Mouse (Mus musculus) heart, embryonic 10.5 days (tissue): ENCODE measurements around the gene Kdr. TPM values are rescaled to one million over a fixed set of nuclear protein-coding genes. Genes with fewer than 3 reads are reported as not detected.
A peak's percentile ranks its signal among the peaks of the same experiment; 100 is the strongest.

Source experiments
- DNase-seq: peaks from one replicate; pipeline ENCODE4 v3.0.0-alpha.2; 2017; ENCODE audit warnings: low spot score
- H3K27ac ChIP-seq: fragments of 300-500 bp; sonication (generic); 2 replicates; pipeline ENCODE4 v1.5.1; 2016; ENCODE audit warnings: mild to moderate bottlenecking
- H3K27me3 ChIP-seq: fragments of 300-500 bp; sonication (generic); 2 replicates; pipeline ENCODE4 v1.6.1; 2016; ENCODE audit warnings: mild to moderate bottlenecking; ENCODE audit not compliant: poor library complexity, insufficient read depth, severe bottlenecking
- H3K36me3 ChIP-seq: fragments of 300-500 bp; sonication (generic); 2 replicates; pipeline ENCODE4 v1.6.1; 2016; ENCODE audit warnings: mild to moderate bottlenecking, moderate library complexity
- H3K4me1 ChIP-seq: fragments of 300-500 bp; sonication (generic); 2 replicates; pipeline ENCODE4 v1.6.1; 2016; ENCODE audit warnings: mild to moderate bottlenecking
- H3K4me3 ChIP-seq: fragments of 300-500 bp; sonication (generic); 2 replicates; pipeline ENCODE4 v1.5.1; 2016; ENCODE audit warnings: mild to moderate bottlenecking, moderate library complexity
- H3K9me3 ChIP-seq: fragments of 300-500 bp; sonication (generic); 2 replicates; pipeline ENCODE4 v1.6.1; 2016; ENCODE audit warnings: mild to moderate bottlenecking, moderate library complexity
- WGBS: fragments of 180-500 bp; shearing (Covaris S2); methylation state at CpG from one replicate; pipeline ENCODE4 v1.1.7; 2016; 5-methylcytosine and 5-hydroxymethylcytosine counted together
- polyA plus RNA-seq: library from polyadenylated mRNA; unstranded; fragments of >200 nt; fragmentation: Nextera tagmentation; extraction: Ambion mirVana; gene quantifications from 2 replicates; pipeline ENCODE4 v1.2.1, GENCODE M21; 2016

The Kdr gene
- polyA plus RNA-seq, 1 experiment from 2014 or later = 36.7 TPM

DNA sequence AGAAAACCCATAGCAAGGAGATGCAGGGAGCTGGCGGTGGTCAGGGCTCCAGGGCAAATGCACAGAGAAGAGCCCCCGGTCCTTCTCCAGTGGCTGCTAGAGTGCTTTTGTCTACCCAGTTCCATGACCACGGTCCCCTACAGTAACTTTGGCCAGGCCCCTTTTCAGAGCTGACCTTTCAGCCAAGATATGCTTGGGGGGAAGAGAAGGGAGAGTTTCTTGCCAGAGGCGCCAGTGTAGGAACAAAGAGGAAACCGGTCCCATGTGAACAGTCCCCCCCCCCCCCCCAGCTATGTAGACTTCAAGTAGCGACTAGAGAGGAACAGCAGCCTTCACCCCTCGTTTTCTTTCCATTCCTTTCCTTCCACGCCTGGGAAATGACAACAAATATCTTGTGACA, 850 bp upstream of the Kdr start:
- Histone ChIP-seq H3K36me3 (no peaks in the 10 kb centered on the region), H3K27me3 (peaks cover 55% of the 10 kb centered on the region), H3K4me3 (peak overlapping the region; percentile 79), H3K27ac (peak overlapping the region; percentile 84), H3K4me1 (peaks cover 24% of the 10 kb centered on the region), H3K9me3 (no peaks in the 10 kb centered on the region)
- no peak for DNase-seq
- 5% methylated on average over 8 of the region's 8 CpGs for WGBS

- H3K36me3 ChIP-seq = 0 out of 2 replicates have a peak, but pooled peaks cover 6% of the 10 kb centered on the region
- H3K9me3 ChIP-seq = no peaks in the 10 kb centered on the region
- H3K4me3 ChIP-seq = peak overlapping the region; percentile 79
- WGBS = under 1% methylated on average over 54 of the region's 54 CpGs
- H3K27ac ChIP-seq = peak overlapping the region; percentile 84
- DNase-seq = no peak
- peaks cover 24% of the 10 kb centered on the region for H3K4me1 ChIP-seq
- H3K27me3 ChIP-seq = peaks cover 55% of the 10 kb centered on the region
Measured at GRCm38 (mm10) chr5:75977441-75978373, 551 bp downstream of the Kdr start.

- 37% methylated on average over 9 of the region's 9 CpGs for WGBS
- Histone ChIP-seq H3K4me1 (peaks cover 24% of the 10 kb centered on the region), H3K27ac (peak overlapping the region; percentile 84), H3K4me3 (peak overlapping the region; percentile 79), H3K27me3 (peaks cover 55% of the 10 kb centered on the region), H3K36me3 (peaks cover 12% of the 10 kb centered on the region; the same call in 1 of the 2 replicates), H3K9me3 (no peaks in the 10 kb centered on the region)
- no peak for DNase-seq
Measured at GRCm38 (mm10) chr5:75976696-75977095, 1.6 kb downstream of the Kdr start.

GRCm38 (mm10) chr5:75975398-75975797, 2.9 kb downstream of the Kdr start:
- 68% methylated on average over 5 of the region's 5 CpGs for WGBS
- Histone ChIP-seq H3K9me3 (no peaks in the 10 kb centered on the region), H3K36me3 (peaks cover 15% of the 10 kb centered on the region; the same call in 1 of the 2 replicates), H3K27ac (no peak overlapping the region), H3K4me3 (peak overlapping the region; percentile 79), H3K27me3 (peaks cover 46% of the 10 kb centered on the region), H3K4me1 (peaks cover 24% of the 10 kb centered on the region)
- DNase-seq = no peak

GRCm38 (mm10) chr5:75974543-75975130, 3.6 kb downstream of the Kdr start:
- H3K27ac ChIP-seq = no peak overlapping the region
- H3K27me3 ChIP-seq = peaks cover 38% of the 10 kb centered on the region
- 54% methylated on average over 7 of the region's 7 CpGs for WGBS
- no peak for DNase-seq
- peak overlapping the region; percentile 79 for H3K4me3 ChIP-seq
- peaks cover 20% of the 10 kb centered on the region for H3K4me1 ChIP-seq
- H3K36me3 ChIP-seq = peaks cover 15% of the 10 kb centered on the region; the same call in 1 of the 2 replicates
- no peaks in the 10 kb centered on the region for H3K9me3 ChIP-seq

DNA sequence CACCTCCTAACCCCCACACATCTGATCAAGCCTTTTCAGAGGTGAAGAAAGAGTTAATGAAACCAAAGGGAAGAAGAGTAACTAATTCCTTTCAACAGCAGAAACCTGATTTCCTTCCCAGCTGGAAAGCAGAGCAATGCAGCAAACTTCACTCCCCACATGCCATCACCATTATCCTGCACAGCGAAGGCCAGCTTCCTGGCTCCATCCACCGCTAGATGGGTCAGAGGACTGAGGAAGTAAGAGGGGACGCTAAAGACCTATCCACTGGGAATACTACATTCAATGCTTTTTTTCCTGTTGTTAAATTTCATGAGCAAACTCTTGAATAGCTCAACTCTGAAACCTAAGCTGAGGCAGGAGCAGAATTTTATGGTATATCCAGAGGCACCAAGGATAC, 8.4 kb downstream of the Kdr start:
- Histone ChIP-seq H3K4me3 (no peak overlapping the region), H3K9me3 (no peaks in the 10 kb centered on the region), H3K27me3 (no peaks in the 10 kb centered on the region; the same call in 1 of the 2 replicates), H3K36me3 (peaks cover 30% of the 10 kb centered on the region; the same call in 1 of the 2 replicates), H3K4me1 (no peaks in the 10 kb centered on the region; the same call in 1 of the 2 replicates), H3K27ac (no peak overlapping the region)
- 26% methylated on average over 3 of the region's 3 CpGs for WGBS
- DNase-seq = no peak

DNA sequence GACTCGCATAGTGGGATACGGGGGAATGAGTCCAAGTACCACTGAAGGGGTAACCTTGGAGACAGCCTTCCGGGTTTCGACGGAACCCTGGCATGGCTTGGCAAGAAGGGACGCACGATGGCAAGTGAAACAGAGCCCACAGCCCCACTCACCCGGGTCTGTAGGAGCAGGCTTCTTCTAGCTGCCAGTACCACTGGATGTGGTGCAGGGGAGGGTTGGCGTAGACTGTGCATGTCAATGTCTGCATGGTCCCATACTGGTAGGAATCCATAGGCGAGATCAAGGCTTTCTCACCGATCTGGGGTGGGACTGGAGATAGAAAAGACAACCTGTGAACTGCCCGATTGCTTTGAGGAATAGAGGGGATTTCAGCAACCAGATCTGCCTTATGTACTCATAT, 15.7 kb downstream of the Kdr start:
- Histone ChIP-seq H3K27me3 (no peaks in the 10 kb centered on the region), H3K4me3 (no peak overlapping the region), H3K4me1 (peaks cover 23% of the 10 kb centered on the region), H3K36me3 (peaks cover 34% of the 10 kb centered on the region; the same call in 1 of the 2 replicates), H3K27ac (peak overlapping the region; percentile 42), H3K9me3 (no peaks in the 10 kb centered on the region)
- 71% methylated on average over 12 of the region's 12 CpGs for WGBS
- no peak for DNase-seq

- peak; percentile 90 for DNase-seq
- Histone ChIP-seq H3K36me3 (peaks cover 36% of the 10 kb centered on the region; the same call in 1 of the 2 replicates), H3K4me3 (peak overlapping the region; percentile 35), H3K27me3 (no peaks in the 10 kb centered on the region), H3K27ac (peak overlapping the region; percentile 42), H3K9me3 (no peaks in the 10 kb centered on the region), H3K4me1 (peaks cover 23% of the 10 kb centered on the region)
- 20% methylated on average over 19 of the region's 19 CpGs for WGBS
Measured at GRCm38 (mm10) chr5:75961741-75962469, 16.4 kb downstream of the Kdr start.

- WGBS = 73% methylated on average over 3 of the region's 3 CpGs
- H3K4me1 ChIP-seq = peaks cover 23% of the 10 kb centered on the region
- H3K27me3 ChIP-seq = no peaks in the 10 kb centered on the region
- DNase-seq = no peak
- peaks cover 42% of the 10 kb centered on the region for H3K36me3 ChIP-seq
- H3K9me3 ChIP-seq = no peaks in the 10 kb centered on the region
- no peak overlapping the region for H3K27ac ChIP-seq
- no peak overlapping the region for H3K4me3 ChIP-seq
Measured at GRCm38 (mm10) chr5:75959809-75960208, 18.4 kb downstream of the Kdr start.

- 87% methylated on average over 3 of the region's 3 CpGs for WGBS
- Histone ChIP-seq H3K27me3 (no peaks in the 10 kb centered on the region), H3K27ac (no peak overlapping the region), H3K4me3 (no peak overlapping the region), H3K36me3 (peaks cover 52% of the 10 kb centered on the region), H3K4me1 (peaks cover 11% of the 10 kb centered on the region), H3K9me3 (no peaks in the 10 kb centered on the region)
- no peak for DNase-seq
Measured at GRCm38 (mm10) chr5:75956526-75956925, 21.7 kb downstream of the Kdr start.

GRCm38 (mm10) chr5:75955876-75956275, 22.4 kb downstream of the Kdr start:
- H3K36me3 ChIP-seq = peaks cover 55% of the 10 kb centered on the region
- H3K4me1 ChIP-seq = peaks cover 10% of the 10 kb centered on the region
- no peak overlapping the region for H3K27ac ChIP-seq
- H3K27me3 ChIP-seq = no peaks in the 10 kb centered on the region
- no peak for DNase-seq
- no peak overlapping the region for H3K4me3 ChIP-seq
- 83% methylated on average over 9 of the region's 9 CpGs for WGBS
- no peaks in the 10 kb centered on the region for H3K9me3 ChIP-seq

- Histone ChIP-seq H3K4me1 (peaks cover 7% of the 10 kb centered on the region), H3K36me3 (peaks cover 53% of the 10 kb centered on the region), H3K27ac (no peak overlapping the region), H3K9me3 (no peaks in the 10 kb centered on the region), H3K27me3 (no peaks in the 10 kb centered on the region), H3K4me3 (no peak overlapping the region)
- DNase-seq = no peak
- WGBS = 81% methylated on average over 3 of the region's 3 CpGs
Measured at GRCm38 (mm10) chr5:75954778-75955330, 23.4 kb downstream of the Kdr start.
